Mouse (Mus musculus): Measurements from ENCODE around the gene Krt13.

- no peak for TF ChIP-seq CTCF (IDR thresholded peaks at IDR 0.05)
- no peak for TF ChIP-seq EP300 (IDR thresholded peaks at IDR 0.05)
Measured at GRCm38 (mm10) chr11:100139391-100139790, 18.0 kb upstream of the Krt13 start.

Data from lung, postnatal 0 days (tissue).